Mouse (Mus musculus) thymus, adult 18-20 months (tissue): Measurements from ENCODE around the gene Lhfpl5.
"Not testable (repeated sequence)": the region's sequence is repeated elsewhere in the genome, so short reads cannot be mapped to it uniquely, and the experiment has no call there.

Source experiments
- DNase-seq, 2 experiments: peaks; one replicate each; pipeline ENCODE4 v3.0.0; 2022; ENCODE audit warnings: mixed read lengths in 2 of 2

Gene Lhfpl5

DNA sequence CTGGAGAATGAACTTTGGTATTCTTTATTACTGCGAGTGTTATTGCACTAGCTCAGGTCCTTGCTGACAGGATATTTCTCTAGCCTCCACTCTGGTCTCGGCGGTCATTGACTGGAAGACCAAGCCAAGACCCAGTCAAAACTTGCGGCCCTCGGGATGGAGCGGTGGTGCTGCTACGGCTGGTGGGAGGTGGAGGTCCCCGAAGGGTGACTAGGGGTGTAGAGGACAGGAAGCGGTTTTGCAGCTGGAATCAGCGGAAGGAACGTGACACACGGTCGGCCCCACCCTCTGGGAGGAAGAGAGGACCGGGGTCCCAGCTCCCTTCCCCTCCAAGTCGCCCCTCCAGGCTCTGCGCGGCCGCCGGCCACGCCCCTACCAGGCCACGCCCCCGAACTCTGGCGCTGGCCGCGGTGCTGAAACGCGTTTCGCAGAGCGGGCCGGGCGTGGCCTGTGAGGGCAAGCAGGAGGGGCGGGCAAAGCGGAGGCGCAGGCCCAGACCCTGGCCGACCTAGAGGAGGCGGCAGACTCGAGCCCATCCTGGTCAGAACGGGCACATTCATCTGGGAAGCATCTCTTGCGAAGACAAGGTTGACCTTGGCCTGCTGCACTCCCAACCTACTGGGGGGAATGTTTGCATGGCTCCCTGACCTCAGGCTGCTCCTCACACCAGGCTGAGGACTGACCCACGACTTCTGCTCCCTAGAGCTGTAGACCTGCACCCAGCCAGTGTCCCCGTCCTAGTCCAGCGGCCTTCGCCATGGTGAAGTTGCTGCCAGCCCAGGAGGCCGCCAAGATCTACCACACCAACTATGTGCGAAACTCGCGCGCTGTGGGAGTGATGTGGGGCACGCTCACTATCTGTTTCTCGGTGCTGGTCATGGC lies at the start of gene Lhfpl5:
Gene Lhfpl5 (plus strand): TSS at position 398 of the 882 bp plus-strand sequence.
- DNase-seq: peak; percentile 26 to 39

GRCm38 (mm10) chr17:28527184-28528042 lies 48.0 kb upstream of the Lhfpl5 start:
- DNase-seq: no peak

DNA sequence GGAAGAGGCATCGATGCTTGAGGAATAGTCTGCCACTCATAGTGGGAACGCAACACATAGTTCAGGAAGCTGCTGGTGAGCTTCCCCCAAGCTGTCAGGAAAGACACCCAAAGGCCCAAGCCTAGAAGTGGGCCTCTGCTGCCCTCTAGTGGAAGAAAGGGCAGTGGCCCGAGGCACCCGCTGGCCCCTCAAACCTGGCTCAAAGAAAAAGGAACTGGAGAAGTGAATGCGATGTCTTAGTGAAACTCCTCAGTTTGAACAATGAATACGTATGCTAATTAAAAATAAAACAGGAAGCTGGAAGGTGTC lies 47.4 kb upstream of the Lhfpl5 start:
- DNase-seq: peak; percentile 69 to 77

- DNase-seq: no peak
Observed at GRCm38 (mm10) chr17:28529116-28529515, 46.3 kb upstream of the Lhfpl5 start.

GRCm38 (mm10) chr17:28530506-28530905 lies 44.9 kb upstream of the Lhfpl5 start, which contains the start of gene Armc12:
Gene Armc12, plus strand, starts transcription at chr17:28530806.
- no peak for DNase-seq

- DNase-seq: no peak
Observed at GRCm38 (mm10) chr17:28531946-28532345, 43.5 kb upstream of the Lhfpl5 start.

DNA sequence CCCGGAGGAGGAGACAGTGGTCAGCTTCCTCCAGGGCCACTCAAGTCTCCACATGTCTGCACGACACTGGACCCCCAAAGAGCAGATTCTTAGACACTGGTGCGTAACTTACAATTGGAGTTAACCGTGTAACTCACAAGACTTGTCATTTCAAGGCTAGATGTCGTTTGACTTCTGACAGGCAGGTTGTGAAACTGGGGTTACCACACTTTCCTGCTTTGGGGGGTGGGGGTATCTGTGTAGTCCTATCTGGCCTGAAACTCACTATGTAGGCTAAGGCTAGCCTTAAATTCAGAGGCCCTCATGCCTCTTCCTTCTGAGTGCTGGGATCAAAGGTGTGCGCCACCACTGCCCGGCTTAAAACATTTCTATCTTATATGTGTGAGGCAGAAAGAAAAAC lies 42.9 kb upstream of the Lhfpl5 start:
- no peak for DNase-seq

DNA sequence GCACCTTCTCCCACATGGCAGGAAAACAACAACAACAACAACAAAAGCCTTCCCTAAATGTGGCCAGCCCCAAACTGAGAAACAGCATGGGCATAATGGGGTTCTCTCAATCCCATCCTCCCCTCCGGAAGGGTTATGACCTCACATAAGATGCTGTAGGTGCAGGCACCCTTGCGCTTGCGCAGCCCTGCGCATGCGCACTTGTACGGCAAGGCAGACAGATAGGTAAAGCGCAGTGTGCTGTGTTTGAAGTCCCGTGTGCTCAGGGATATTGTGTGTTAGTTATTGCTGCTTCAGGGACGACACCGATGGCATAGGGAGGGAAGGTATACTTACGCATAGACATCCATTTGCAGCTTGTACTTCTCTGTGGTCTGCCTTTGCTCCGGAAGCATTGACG lies 42.1 kb upstream of the Lhfpl5 start:
- no peak for DNase-seq

DNA sequence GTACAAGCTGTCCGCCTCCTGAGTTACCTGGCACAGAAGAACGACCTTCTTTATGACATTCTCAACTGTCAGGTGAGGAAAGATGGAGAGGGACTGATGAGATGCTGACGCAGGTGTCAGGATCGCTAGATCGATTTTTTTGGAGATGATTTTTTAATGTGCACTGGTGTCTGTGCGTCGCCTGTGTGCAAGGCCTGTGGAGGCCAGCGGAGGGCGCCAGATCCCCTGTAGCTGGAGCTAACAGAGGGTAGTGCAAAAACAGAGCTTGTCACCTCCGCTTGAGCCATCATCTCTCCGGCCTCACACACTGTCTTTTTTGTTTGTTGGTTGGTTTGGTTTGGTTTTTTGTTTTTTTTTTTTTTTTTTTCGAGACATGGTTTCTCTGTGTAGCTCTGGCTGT lies 37.6 kb upstream of the Lhfpl5 start:
- DNase-seq: no peak

GRCm38 (mm10) chr17:28546925-28547324 lies 28.5 kb upstream of the Lhfpl5 start:
- no peak for DNase-seq

DNA sequence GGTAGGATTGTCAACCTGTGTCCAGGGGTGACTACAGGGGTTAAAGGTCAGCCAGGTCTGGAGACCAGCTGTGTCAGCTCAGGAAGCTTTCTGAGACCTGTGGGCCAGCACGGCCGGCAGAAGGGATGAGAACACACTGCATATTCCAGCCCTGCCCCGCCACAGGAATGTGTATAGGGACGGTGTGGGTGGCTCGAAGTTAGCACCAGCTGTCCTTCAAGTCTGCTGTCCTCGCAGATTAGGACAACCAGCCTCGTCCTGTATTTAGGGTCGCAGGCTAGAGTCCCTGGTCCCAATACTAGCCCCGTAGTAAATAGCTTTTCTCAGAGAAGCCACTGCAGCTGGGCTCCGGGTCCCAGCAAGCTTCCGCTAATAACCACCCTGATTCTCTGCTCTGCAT lies 26.9 kb upstream of the Lhfpl5 start:
- no peak for DNase-seq

GRCm38 (mm10) chr17:28549111-28549510 lies 26.3 kb upstream of the Lhfpl5 start, which contains the start of gene Clpsl2:
Gene Clpsl2, plus strand, starts transcription at chr17:28549411.
- DNase-seq: no peak

GRCm38 (mm10) chr17:28553040-28553793 lies 22.2 kb upstream of the Lhfpl5 start:
- DNase-seq: peak; percentile 42 to 56

- DNase-seq: not testable (repeated sequence)
Observed at GRCm38 (mm10) chr17:28554021-28554420, 21.4 kb upstream of the Lhfpl5 start.

- DNase-seq: no peak
Observed at GRCm38 (mm10) chr17:28556635-28557396, 18.6 kb upstream of the Lhfpl5 start.

DNA sequence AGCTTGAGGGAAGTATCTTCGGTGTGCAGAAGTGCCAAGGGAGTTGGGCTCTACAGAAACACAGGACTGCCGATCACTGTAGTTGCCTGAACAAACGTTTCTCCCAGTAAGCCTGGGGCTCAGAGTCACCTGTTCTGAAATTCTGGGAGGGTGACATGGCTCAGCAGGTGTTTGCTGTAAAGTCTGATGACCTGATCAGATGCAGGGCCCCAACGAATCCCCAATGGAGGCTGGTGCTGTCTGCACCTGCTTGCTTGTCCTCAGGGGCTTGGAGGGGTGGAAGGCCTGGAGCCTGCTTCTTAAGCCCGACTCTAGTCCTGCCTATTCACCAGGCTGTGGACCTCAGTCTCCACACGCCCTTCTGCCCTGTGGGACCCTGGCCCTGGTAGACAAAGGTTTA lies 17.7 kb upstream of the Lhfpl5 start:
- no peak for DNase-seq

GRCm38 (mm10) chr17:28560598-28560997 lies 14.8 kb upstream of the Lhfpl5 start, which contains the start of gene Clps:
Gene Clps, minus strand, starts transcription at chr17:28560766.
- no peak for DNase-seq

DNA sequence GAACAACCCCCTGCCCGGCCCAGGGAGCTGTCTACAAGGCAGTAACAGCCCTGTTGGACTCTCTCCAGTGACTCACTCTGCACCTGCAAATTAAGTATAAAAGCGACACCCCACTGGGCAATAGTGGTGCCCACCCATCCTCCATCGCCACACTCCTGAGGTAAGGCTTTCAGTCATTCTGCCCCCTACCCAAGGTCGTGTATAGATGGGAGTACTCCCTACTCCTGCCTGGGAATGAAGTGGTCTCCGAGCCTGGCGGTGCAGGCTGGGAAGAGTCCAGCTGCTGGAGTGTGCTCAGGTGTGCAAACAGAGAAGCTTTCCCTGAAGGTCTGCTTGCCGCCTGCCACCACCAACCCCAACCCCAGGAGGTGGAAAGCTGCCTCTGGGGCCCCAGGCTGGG lies 13.8 kb upstream of the Lhfpl5 start:
- DNase-seq: no peak

DNA sequence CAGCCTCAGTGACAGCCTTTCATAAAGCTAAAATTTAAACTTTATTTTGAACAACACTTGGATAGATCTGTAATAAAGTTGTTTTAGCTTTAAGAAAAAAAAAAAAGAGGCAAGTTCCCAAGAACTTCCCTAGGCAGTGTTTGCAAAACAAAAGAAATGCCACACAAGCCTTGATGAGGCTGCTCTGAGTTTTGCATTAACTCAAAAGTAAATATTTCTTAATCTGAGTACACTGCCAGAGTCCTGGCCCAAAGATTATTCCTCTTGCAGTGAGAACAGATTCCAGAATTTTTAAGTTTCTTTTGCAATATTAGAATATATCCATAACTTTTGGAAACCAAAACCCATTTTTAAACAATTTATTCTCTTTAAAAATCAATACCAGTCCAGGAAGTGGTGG lies 10.3 kb upstream of the Lhfpl5 start:
- no peak for DNase-seq

DNA sequence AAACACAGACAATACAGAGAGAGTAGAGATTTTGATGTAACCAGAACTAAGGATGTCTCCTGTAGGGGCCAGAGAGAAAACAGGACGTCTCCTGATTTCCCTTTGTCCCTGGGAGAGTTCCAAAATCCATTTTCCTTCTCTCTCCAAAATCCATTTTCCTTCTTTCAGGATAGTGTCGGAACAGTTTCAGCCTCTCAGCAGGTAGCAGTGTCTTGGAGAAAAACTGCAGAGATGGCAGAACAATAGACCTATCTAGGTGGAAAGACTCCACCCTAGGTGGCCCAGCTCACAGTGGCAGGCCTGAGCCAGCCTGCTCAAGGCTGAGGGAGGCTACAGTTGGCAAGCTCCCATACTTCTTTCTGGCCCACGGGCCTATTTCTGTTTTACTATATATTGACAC lies 7.9 kb upstream of the Lhfpl5 start:
- DNase-seq: no peak

DNA sequence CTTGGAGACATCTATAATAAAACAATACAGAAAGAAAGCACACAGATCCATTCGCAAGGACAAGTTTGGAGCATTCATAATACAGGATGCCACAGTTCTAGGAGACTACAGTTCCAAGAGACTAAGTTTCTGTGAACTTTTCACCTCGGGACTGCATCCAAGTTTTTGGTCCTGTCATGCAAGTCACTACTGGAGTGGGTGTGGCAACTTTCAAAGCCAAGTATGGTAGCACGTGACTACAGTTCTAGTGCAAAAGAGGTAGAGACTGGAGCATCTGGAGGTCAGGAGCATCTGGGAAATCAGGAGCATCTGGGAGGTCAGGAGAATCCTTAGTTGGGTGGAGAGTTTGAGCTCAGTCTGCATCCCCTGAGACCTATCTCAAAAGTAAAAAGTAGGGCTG lies 3.6 kb upstream of the Lhfpl5 start:
- DNase-seq: no peak

- DNase-seq: no peak
Observed at GRCm38 (mm10) chr17:28572521-28572920, 2.9 kb upstream of the Lhfpl5 start.
